Mouse (Mus musculus) cerebellum, adult 2 months (tissue): ENCODE measurements around the gene Ceacam19.

Experiments used
- CTCF ChIP-seq: fragments of 200-500 bp; IDR thresholded peaks from 2 replicates; pipeline ENCODE4 v1.5.1; 2011; ENCODE audit warnings: low read depth, mild to moderate bottlenecking, control low read depth, low read length, moderate library complexity, borderline replicate concordance; ENCODE audit not compliant: insufficient read depth
- POLR2A ChIP-seq: fragments of 200-500 bp; IDR thresholded peaks from 2 replicates; pipeline ENCODE4 v1.6.1; 2011; ENCODE audit warnings: low read length, control low read depth, borderline replicate concordance; ENCODE audit not compliant: insufficient read depth

DNA sequence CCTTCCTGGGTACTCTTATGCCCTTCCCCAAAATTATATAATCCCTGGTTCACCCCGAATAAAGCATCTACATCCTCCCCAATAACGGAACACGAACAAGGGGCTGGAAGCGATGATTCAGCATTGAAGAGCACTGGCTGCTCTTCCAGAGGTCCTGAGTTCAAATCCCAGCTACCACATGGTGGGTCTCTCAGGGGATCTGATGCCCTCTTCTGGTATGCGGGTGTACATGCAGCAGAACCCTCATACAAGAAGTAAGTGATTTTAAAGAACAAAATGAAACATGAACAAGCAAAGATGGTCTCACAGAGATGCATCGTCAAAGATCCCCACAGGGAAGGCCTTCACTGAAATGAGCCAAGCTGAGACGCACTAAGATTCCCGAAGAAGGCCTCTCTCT, 7.0 kb downstream of the Ceacam19 start:
- TF ChIP-seq POLR2A (no peak), CTCF (no peak)
